Mouse (Mus musculus): ENCODE results near the gene Adcy4.

Gene Adcy4

DNA sequence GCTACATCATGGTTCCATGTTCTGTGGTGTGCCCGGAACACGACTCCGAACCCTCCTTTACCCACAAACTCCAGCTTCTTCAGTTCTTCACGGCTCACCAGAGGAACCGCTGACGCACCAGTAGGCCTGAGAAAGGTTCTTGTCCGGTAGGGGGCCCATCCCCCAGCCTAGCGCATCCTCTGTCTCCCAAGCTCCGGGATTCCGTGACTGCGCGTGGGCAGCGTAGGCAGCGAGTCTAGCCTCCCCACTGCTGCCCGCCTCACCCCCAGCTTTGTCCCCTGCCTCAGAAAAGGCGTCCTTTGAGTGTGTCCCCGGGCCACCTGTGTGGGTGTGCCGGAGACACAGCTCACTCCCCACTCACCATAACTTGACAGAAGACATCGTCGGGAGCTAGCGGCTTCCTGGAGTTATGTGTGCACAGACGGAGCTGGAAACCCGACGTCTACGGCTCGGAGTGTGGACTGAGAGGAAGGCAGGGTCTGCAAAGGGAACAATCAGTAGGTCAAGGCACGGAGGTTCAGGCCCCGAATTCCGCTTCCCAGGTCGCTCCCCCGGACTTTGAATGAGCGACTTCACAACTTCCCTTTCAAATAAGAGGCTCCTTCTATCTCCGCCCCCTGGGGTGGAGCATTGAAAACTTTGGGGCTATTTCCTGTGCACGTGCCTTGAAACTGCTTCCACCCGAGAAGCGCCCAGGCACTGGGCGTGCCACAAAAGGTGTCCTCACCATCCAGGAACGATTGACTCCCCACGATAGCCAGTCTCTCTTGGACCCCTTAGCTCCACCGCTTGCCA, 4.6 kb upstream of the Adcy4 start, which contains the start of gene Ripk3:
TSS of gene Ripk3 (minus strand) at position 610 of the 795 bp plus-strand sequence.
- no peak for DNase-seq (ENCODE audit: low spot score in 2 of 2)

DNA sequence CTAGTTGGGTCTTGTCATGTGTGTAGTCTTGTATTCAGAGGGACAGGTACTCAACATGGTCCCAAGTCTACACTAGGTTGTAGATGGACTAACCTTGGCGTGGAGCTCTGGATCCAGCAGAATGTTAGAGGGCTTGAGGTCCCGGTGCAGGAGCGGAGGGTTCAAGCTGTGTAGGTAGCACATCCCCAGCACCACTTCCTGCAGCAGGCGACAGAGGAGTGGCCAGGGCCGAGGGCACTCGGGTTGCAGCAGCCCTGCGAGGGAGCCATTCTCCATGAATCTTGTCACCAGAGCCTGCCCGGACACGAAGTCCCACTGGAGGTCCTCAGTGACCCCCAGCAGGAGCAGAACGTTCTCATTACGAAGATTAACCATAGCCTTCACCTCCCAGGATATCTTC, 3.8 kb upstream of the Adcy4 start:
- no peak for DNase-seq (ENCODE audit: low spot score in 2 of 2)

DNA sequence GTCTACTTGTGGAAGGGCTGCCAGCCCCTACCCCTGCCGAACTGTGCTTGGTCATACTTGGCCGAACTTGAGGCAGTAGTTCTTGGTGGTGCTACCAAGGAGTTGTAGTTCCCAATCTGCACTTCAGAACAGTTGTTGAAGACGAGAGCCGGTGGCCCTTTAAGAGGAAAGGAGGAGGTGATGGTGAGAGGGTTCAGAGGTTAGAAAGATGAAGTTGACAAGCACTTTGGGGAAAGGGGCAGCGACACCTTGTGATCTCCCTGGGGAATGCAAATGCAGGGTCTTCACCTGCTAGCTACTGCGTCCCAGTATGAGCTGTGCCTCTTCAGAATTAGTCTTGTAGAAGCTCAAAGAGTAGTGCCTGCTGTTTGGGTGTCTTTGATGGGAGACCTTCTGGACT, 1.3 kb upstream of the Adcy4 start:
- DNase-seq (ENCODE audit: low spot score in 2 of 2): no peak

DNA sequence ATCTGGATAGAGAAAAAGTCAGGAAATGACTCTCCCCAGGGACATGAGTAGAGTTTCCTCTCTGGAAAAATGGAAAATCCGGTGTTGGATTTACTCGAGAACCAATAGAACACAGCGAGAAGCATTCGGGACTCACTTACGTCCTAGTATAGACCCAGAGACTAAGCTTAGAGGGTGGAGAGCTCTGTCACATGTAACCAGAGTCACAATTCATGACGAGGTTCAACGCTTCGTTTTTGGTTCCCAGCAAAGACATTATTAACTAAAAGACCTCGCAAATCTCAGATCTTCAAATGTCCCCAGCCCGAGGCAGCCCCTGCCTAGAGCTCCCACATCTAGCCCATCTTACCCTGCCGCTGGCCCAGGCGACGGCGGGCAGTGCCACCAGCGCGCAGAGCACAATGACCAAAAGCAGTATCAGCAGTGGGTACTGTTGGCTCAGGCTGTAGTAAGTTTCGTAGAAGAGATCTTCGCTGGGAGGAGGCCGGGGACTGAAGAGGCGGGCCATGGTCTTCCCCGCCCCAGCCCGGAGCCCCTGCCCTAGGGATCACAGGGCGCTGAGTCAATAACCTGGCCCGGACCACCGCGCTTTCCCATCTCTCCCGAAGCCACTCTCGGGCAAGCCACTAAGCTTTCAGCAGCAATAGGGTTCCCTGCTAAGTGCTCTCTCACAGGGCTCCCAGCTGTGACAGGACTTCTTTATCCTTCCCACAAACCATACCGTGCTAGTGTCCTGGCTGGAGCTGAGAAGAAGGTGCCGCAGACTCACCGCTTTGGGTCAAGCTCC, 531 bp downstream of the Adcy4 start:
- no peak for DNase-seq (ENCODE audit: low spot score in 2 of 2)

DNA sequence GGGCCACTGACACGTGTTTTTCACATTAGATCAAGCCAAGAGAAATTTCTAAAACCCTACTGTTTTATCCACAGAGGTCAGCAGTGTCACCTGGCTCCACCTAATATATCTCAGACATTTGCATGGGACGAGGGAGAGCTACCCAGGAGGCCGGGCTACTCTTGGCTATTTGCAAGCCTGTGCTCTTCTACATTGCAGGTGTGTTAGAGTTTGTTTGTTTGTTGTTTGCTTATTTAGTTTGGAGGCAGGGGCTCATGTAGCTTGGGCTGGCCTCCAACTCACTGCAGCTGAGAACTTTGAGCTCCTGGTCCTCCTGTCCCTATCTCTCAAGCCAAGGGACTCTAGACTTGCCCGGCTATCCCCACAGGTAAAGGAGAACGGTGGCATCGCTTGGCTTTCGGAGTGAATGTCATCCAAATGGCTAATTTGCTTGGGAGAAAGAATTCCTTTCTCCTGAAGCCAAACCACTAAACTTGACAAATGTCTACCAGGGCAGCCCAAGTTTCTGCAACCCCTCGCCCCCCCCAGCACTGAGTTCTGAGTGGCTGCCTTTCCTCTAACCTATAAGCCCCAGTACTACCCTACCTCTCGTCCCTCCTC, 1.4 kb downstream of the Adcy4 start:
- no peak for DNase-seq (ENCODE audit: low spot score in 2 of 2)

DNA sequence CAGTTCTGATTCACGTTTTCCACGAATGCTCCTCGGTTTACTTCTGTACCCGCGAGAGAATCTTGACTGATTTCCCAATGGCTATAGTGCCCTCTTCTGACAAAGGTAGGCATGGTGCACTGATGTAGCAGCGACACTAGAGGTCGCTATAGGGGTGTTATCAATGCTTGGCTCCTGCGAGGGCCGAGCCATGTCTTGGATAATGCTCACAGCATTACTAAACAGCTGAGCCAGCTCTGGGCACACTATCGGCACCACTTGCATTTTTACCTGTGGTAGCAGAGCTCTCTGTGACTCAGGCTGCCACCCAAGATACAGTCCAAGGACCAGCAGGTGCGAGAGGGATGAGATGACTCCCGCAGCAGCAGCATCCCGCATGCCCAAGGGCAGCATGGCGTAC, 2.6 kb downstream of the Adcy4 start:
- DNase-seq (ENCODE audit: low spot score in 2 of 2): no peak

DNA sequence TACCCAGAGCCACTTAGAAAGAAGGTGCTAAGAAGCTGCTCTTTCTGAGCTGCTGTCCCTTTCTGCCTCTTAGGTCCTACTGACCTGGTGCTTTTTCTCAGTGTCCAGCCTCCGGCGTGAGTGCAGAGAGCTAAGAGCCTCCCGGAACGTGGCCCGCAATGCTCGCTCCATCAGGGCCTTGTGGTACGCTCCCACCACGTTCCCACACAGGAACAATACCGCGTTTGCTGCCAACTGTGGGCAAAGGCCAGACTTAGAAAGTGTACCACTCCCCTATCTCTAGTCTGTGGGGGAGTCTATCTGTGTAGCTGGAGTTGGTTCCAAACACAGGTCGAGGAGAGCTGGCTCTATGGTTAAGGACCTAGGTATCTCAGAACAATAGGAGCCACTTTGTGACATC, 3.2 kb downstream of the Adcy4 start:
- DNase-seq (ENCODE audit: low spot score in 2 of 2): no peak

DNA sequence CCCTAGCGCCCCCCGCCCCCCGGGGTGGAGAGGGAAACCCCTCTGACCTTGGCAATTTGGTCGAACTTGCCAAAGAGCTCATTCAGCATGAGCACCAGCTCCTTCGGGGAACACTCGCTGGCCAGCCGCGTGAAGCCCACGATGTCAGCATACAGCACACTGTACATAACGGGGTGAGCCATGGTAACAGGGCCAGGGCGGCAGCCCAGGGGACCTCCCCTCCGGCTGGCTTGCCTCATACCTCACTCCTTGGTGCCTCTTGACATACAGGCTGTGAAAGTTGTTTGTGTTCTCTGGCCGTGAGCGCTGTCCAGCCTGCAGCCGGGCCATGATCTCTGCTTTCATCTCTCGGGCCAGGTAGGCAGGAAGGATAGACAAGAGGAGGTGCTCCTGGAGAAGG, 4.2 kb downstream of the Adcy4 start:
- peak in 1 of 2 experiments; percentile 3 for DNase-seq (ENCODE audit: low spot score in 2 of 2)

DNA sequence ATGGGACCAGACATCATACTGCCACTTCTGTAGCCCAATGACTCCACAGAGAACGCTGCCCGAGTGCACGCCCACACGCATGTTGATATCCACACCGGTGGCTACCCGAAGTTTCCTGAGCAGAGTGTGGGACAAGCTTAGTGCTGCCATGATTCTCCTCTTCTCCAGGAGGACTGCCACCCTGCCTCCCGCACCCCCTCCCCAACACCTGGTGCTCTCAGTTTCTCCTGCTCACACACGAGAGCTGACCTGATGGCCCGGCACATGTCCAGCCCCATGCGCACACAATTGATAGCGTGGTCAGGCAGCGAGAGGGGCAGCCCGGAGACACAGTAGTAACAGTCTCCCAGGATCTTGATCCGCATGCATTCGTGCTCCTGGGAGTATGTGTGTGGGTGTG, 5.2 kb downstream of the Adcy4 start:
- peak in 1 of 2 experiments; percentile 3 for DNase-seq (ENCODE audit: low spot score in 2 of 2)

DNA sequence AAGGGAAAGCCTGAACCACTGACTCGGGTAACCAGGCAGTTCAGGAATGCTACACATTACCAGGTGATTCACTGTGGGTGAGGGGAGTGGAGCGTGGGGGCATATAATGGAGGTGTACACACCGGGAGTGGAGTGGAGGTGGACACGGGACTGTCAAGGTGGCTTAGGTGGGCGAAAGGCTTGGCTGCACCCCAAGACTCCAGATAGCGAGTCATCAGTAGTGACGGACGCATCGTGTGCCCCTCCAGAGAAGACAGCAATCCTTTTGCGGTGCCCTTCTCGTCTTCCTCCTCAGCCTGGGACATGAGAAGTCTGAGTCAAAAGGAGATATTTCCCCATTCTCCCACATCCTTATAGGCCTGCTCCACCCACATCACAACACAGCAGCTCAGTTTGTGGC, 6.1 kb downstream of the Adcy4 start:
- no peak for DNase-seq (ENCODE audit: low spot score in 2 of 2)

DNA sequence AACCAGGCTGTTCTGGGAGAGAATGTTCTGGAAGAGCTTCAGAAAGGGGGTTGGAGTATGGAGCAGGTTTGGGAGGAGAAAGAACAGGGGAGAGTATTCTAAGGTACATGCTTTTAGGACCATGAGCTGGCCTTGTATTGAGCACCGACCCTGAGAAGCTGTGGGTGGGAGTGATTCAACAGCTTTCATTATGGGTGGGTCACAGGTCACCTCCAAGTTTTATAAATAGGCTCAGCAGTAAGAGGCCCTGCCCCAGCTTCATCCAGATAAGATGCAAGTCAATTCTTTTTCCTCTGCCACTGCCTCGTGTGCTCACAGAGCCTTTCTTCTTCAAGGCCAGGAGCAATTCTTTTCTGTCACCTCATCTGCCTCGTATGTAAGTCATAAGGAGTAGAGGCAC, 6.7 kb downstream of the Adcy4 start:
- DNase-seq (ENCODE audit: low spot score in 2 of 2): no peak

DNA sequence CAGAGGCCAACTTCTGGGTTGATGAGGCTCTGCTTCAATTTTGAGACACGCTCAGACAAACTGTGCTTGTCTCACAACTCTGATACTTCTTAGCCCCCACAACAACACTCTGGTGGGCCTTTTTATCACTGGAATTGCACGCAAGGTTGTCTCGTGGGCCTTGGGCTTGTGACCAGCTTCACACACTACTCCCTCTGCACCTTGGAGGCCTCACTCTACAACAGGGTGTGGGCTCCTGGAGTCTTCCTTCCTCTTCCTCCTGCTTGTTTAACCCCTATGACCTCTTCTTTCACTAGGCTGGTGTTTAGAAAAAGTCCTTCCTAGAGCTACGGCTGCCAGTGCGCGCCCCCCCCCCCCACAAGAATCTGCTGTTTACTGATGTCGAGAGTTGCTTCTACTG, 7.2 kb downstream of the Adcy4 start:
- DNase-seq (ENCODE audit: low spot score in 2 of 2): no peak

DNA sequence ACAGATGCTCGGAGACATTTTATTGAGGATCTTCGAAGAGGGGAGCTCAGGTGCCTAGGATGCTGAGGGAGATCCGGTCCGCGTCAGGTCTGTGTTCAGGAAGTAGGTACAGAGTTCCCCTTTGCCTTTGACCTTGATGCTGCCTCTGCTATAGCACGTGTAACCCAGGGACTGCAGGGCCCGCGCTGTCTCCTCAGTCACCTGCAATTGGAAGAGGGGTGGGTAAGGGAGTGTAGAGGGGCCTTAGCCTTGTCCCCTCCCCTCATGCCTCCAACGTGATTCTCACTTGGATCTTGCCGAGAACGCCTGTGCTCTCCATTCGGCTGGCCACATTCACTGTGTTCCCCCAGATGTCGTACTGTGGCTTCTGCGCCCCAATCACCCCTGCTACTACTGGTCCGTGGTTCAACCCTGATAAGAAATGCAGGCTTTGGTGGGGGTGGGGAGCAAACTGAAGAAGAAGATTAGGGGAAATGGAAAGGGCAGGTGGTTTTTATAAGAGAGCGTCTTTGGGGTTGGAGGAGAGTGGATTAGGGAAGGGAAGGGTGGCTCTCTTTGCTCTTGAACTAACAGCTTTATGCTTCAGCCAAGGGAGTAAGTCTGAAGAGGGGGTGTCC, 14.7 kb downstream of the Adcy4 start:
- no peak for DNase-seq (ENCODE audit: low spot score in 2 of 2)

DNA sequence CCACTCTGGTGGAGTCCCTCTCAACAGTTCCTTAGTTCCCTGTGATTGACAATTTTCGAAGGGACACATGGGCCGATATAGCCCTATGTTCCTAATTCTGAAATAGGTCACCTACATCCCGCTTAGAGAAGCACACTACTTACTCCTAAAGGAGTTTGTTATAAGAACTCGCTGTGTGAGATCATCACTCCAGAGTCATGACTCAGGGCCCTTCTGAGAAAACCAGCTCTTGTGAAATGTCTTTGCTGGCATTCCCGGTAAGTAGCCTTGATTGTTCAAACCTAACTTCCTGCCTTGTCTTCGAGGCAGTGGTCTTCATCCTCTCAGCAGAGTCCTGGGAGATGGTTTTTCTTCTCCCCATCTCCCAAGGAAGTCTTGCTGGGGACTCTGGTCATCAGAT, 15.3 kb downstream of the Adcy4 start:
- no peak for DNase-seq (ENCODE audit: low spot score in 2 of 2)

DNA sequence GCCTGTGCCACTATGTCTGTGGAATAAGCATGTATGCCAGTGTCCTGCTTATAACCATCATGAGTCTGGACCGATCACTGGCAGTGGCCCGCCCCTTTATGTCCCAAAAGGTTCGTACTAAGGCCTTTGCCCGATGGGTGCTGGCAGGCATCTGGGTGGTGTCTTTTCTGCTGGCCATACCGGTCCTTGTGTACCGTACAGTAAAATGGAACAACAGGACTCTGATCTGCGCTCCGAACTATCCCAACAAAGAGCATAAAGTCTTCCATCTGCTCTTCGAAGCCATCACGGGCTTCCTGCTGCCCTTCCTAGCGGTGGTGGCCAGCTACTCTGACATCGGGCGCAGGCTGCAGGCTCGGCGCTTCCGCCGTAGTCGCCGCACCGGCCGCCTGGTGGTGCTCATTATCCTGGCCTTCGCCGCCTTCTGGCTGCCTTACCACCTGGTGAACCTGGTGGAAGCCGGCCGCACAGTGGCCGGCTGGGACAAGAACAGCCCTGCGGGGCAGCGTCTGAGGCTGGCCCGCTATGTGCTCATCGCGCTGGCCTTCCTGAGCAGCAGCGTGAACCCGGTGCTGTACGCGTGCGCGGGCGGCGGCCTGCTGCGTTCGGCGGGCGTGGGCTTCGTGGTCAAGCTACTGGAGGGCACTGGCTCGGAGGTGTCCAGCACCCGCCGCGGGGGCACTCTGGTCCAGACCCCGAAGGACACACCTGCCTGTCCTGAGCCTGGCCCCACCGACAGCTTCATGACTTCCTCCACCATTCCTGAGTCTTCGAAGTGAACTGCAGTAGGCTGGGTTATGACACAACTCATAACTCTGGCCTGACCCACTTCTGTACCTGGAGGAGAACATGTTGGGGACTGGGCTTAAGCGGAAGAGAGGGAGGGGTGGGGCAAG, 16.1 kb downstream of the Adcy4 start:
- no peak for DNase-seq (ENCODE audit: low spot score in 2 of 2)

DNA sequence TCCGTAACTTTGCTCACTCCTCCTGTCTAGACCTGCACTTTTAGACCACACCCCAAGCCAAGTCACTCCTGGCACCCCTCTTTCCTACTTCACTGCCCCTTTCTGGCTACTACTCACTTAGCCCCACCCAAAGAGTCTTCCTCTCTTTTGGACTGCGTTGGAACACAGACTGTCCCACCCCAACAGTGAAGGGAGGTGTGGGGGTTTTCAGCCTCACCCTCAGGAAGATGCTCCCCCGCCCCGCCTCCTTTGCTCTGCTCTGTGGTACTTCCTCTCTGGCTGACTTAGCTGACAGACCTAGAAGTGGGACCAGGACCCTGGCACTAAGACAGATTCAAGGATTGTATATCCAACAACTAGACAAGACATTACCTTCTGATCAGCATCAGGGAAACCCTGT, 18.2 kb downstream of the Adcy4 start, which contains the start of gene Ltb4r1:
TSS of gene Ltb4r1 (plus strand) at position 267 of the 400 bp plus-strand sequence.
- no peak for DNase-seq (ENCODE audit: low spot score in 2 of 2)

DNA sequence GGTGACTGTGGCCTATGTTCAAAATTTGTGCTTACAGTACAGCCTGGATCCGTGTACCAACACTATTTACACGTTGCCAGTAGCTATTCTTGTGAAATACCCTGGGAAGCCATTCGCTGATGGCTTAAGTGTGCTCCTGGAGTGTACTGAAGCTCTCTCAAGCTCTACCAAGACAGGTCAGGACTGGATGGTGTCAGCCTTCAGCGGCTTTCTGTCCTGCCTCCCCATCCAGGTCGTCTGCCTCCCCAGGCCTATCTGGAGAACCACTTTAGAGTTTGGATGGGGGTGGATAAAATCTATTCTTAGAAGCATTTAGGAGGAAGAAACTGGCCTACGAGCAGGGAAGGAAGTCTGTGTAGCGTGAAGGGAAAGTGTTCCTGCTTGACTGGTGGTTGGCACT, 20.7 kb downstream of the Adcy4 start:
- DNase-seq (ENCODE audit: low spot score in 2 of 2): no peak

DNA sequence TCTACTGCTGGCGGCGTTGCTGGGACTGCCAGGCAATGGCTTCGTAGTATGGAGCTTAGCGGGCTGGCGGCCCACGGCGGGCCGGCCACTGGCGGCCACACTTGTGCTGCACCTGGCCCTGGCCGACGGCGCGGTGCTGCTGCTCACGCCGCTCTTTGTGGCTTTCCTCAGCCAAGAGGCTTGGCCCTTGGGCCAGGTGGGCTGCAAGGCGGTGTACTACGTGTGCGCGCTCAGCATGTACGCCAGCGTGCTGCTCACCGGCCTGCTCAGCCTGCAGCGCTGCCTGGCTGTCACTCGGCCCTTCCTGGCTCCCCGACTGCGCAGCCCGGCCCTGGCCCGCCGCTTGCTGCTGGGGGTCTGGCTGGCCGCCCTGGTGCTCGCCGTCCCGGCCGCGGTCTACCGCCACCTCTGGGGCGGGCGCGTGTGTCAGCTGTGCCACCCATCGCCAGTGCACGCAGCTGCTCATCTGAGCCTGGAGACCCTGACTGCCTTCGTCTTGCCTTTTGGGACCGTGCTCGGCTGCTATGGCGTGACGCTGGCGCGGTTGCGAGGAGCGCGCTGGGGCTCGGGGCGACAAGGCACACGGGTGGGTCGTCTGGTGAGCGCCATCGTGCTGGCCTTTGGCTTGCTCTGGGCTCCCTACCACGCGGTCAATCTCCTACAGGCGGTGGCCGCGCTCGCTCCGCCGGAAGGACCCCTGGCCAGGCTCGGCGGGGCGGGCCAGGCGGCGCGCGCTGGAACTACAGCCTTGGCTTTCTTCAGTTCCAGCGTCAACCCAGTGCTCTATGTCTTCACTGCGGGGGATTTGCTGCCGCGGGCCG, 21.7 kb downstream of the Adcy4 start:
- no peak for DNase-seq (ENCODE audit: low spot score in 2 of 2)

DNA sequence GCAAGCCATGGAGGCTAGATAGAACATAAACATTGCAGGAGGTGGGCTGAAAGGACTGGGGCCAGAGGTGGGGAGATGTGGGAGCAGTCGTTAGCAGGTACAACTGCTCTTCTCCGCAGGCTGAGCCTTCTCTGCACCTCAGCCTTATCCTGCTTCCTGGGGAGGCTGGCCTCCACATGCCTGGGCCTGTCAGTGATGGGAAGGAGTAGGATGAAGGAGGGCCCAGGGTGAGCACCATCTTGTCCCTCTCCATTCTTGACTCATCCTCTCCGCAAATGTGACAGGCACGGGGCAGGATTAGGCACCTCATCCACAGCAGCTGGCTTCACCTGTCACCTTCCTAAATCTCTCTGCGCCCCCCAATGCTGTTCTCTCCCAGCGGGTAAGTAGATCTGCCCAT, 22.7 kb downstream of the Adcy4 start, which contains the start of gene Ltb4r2:
TSS of gene Ltb4r2 (plus strand) at position 266 of the 400 bp plus-strand sequence.
- no peak for DNase-seq (ENCODE audit: low spot score in 2 of 2)

DNA sequence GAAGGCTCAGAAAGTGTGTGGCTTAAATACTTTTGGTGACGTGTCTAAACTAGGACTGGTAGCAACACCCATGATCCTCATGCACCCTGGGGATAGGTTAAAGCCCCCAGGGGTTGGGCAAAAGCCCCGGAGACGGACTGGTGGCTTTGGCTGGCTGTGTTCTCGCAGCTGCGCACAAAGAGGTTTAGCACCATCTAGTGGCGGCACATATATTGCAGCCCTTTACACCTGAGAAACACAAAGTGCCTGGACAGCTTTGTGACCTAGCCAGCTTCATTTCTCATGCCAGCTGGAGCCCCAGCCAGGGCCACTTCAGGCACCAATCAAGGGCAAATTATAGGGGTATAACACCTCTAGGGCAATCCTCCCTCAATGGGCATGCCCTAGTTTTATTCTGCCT, 23.7 kb downstream of the Adcy4 start:
- peak; percentile 85 to 86 for DNase-seq (ENCODE audit: low spot score in 2 of 2)
